11 mouse cellular contexts compared by ENCODE assay signal in the genomic region with DNA sequence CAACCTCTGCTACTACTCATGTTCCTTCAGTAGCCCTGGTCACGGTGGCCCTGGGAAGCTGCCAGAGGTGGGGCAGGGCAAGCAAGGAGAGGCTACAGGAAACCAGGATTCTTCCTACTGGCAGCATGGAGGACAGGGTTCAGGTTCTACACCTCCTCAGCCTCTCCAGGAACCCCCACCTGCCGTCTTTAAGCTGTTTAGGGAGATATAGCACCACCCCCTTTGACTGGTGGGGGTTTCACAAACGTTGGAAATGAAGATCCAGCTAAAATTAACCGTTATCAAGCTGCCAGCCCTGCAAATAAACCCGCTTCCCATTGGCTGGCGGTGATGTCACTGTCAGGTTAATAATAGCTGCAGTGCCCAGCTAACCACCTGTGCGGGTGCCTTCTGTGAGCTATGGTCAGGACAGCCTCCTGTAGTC. TPM values are rescaled to one million over a fixed set of nuclear protein-coding genes. Genes with fewer than 3 reads are reported as not detected.
A peak's percentile ranks its signal among the peaks of the same experiment; 100 is the strongest.
DNase-seq lines count a peak whose midpoint lies in the region; ATAC-seq lines count a peak whose summit lies in the region.
"Had no signal": no experiment of that assay in that cellular context is flagged by ENCODE, and none has a peak within 500 bp of the region (broad histone marks: within the 10 kb centered on the region; RNA-seq: fewer than 3 reads in every experiment).

No protein-coding gene starts in this region.

- H3K4me2 ChIP-seq in liver, embryonic 11.5 days: no peak overlapping the region

- no peak overlapping the region for H3K4me3 ChIP-seq in liver, embryonic 11.5 days (ENCODE audit: low read depth, low read length)

- 48% methylated on average over 7 of the region's 7 CpGs for WGBS in liver, embryonic 11.5 days

- no peaks in the 10 kb centered on the region for H3K4me1 ChIP-seq in liver, embryonic 11.5 days (replicated peaks; ENCODE audit: control insufficient read depth, insufficient read depth, low read length)

- H3K27me3 ChIP-seq in liver, embryonic 11.5 days (replicated peaks; ENCODE audit: control insufficient read depth, insufficient read depth, low read length): peaks cover 39% of the 10 kb centered on the region

- peak; percentile 76 for DNase-seq in layer of hippocampus, adult 11-12 months (ENCODE audit: low spot score)
- DNase-seq in layer of hippocampus, postnatal 36 days: no peak
- DNase-seq in gastrocnemius, adult 8-10 months (ENCODE audit: low spot score in 2 of 2): peak; percentile 66 to 81
- peak; percentile 54 to 73 for DNase-seq in layer of hippocampus, postnatal 14 days (ENCODE audit: low spot score in 2 of 2)
- peak; percentile 89 for DNase-seq in skeletal muscle tissue, adult 2 months (ENCODE audit: low read depth, low spot score)
- DNase-seq in liver, embryonic 11.5 days (ENCODE audit: low spot score): no peak
- DNase-seq in adrenal gland, adult 8-10 months: no peak
- no peak for DNase-seq in T-cell, adult 2 months (ENCODE audit: low spot score)
- DNase-seq: lung, postnatal 4 days had no signal

- H3K9me3 ChIP-seq in liver, embryonic 11.5 days (ENCODE audit: control insufficient read depth, low read length): no peaks in the 10 kb centered on the region

- no peaks in the 10 kb centered on the region for H3K36me3 ChIP-seq in liver, embryonic 11.5 days (ENCODE audit: control insufficient read depth, insufficient read depth, low read length)

- ATAC-seq in liver, embryonic 11.5 days (replicated peaks; ENCODE audit: low FRiP score): no peak

- no peak overlapping the region for H3K9ac ChIP-seq in liver, embryonic 11.5 days (ENCODE audit: low read depth, low read length)

- H3K27ac ChIP-seq in liver, embryonic 11.5 days (ENCODE audit: low read depth, low read length): no peak overlapping the region

RNA-seq across cellular contexts. Expression of a gene that starts 2.3 kb away (rescaled TPM):
- 1,000 to 10,000 TPM; 1,091 to 1,130 TPM for total RNA-seq in layer of hippocampus, postnatal 36 days (2021)
- total RNA-seq in gastrocnemius, adult 8-10 months (2022): 1,000 to 10,000 TPM; 1,913 to 2,067 (median 2,007) TPM
- total RNA-seq in layer of hippocampus, postnatal 14 days (2021): 100 to 1,000 TPM; 904 to 919 TPM
- polyA plus RNA-seq in liver, embryonic 11.5 days (2014; fragmentation: Nextera tagmentation; extraction: Ambion mirVana): not detected in 2 replicates
- total RNA-seq in adrenal gland, adult 8-10 months (2022): 10 to 100 TPM; 65.8 to 85.9 (median 68.2) TPM

RNA-seq across cellular contexts. Expression of a gene that starts 24.0 kb away (rescaled TPM):
- 100 to 1,000 TPM; 336 to 348 TPM for total RNA-seq in layer of hippocampus, postnatal 36 days (2021)
- under 1 TPM in 2 of 4 experiments, not detected in 2; 0.15 to 0.19 TPM for total RNA-seq in gastrocnemius, adult 8-10 months (2022)
- total RNA-seq in layer of hippocampus, postnatal 14 days (2021): 100 to 1,000 TPM; 228 to 235 TPM
- 0.15 and 0.18 TPM in 2 replicates for polyA plus RNA-seq in liver, embryonic 11.5 days (2014; fragmentation: Nextera tagmentation; extraction: Ambion mirVana)
- total RNA-seq in adrenal gland, adult 8-10 months (2022): 10 to 100 TPM in 2 of 4 experiments, 1 to 10 TPM in 2; 5.8 to 14.8 (median 10.0) TPM

RNA-seq across cellular contexts. Expression of a gene that starts 27.9 kb away (rescaled TPM):
- total RNA-seq in layer of hippocampus, postnatal 36 days (2021): 100 to 1,000 TPM in 1 of 2 experiments, 10 to 100 TPM in 1; 92.0 to 106 TPM
- 10 to 100 TPM; 38.4 to 43.8 (median 40.1) TPM for total RNA-seq in gastrocnemius, adult 8-10 months (2022)
- 100 to 1,000 TPM; 118 to 135 TPM for total RNA-seq in layer of hippocampus, postnatal 14 days (2021)
- polyA plus RNA-seq in liver, embryonic 11.5 days (2014; fragmentation: Nextera tagmentation; extraction: Ambion mirVana): 172 and 179 TPM in 2 replicates
- 10 to 100 TPM; 66.8 to 74.0 (median 69.9) TPM for total RNA-seq in adrenal gland, adult 8-10 months (2022)

RNA-seq across cellular contexts. Expression of a gene that starts 43.5 kb away (rescaled TPM):
- under 1 TPM in 1 of 2 experiments, not detected in 1; 0.10 TPM for total RNA-seq in layer of hippocampus, postnatal 36 days (2021)
- total RNA-seq in gastrocnemius, adult 8-10 months (2022): not detected
- not detected for total RNA-seq in layer of hippocampus, postnatal 14 days (2021)
- not detected in 2 replicates for polyA plus RNA-seq in liver, embryonic 11.5 days (2014; fragmentation: Nextera tagmentation; extraction: Ambion mirVana)
- total RNA-seq in adrenal gland, adult 8-10 months (2022): under 1 TPM in 3 of 4 experiments, not detected in 1; 0.10 to 0.40 (median 0.13) TPM
- polyA plus RNA-seq: kidney, embryonic 16.5 days; stomach, embryonic 14.5 days had no signal

RNA-seq across cellular contexts. Expression of a gene that starts 53.9 kb away (rescaled TPM):
- under 1 TPM; 0.35 to 0.66 TPM for total RNA-seq in layer of hippocampus, postnatal 36 days (2021)
- total RNA-seq in gastrocnemius, adult 8-10 months (2022): under 1 TPM in 2 of 4 experiments, not detected in 2; 0.22 to 0.24 TPM
- total RNA-seq in layer of hippocampus, postnatal 14 days (2021): under 1 TPM; 0.14 to 0.41 TPM
- polyA plus RNA-seq in liver, embryonic 11.5 days (2014; fragmentation: Nextera tagmentation; extraction: Ambion mirVana): 0.23 TPM in 1 of 2 replicates, not detected in the other
- total RNA-seq in adrenal gland, adult 8-10 months (2022): 1 to 10 TPM in 1 of 4 experiments, under 1 TPM in 3; 0.42 to 1.0 (median 0.67) TPM
- polyA plus RNA-seq: stomach, embryonic 14.5 days had no signal

Comparison
In these comparisons a context has a peak if more than half of its experiments do, and no peak if none do; other contexts are left out.
1. DNase-seq: peak in layer of hippocampus, adult 11-12 months (single experiment), gastrocnemius, adult 8-10 months (2 of 2), layer of hippocampus, postnatal 14 days (2 of 2) and skeletal muscle tissue, adult 2 months (single experiment); none in layer of hippocampus, postnatal 36 days (0 of 2), liver, embryonic 11.5 days (single experiment), adrenal gland, adult 8-10 months (single experiment) and T-cell, adult 2 months (single experiment).
2. RNA of a gene that starts 2.3 kb away (total RNA-seq): 1,913 to 2,067 TPM in gastrocnemius, adult 8-10 months, 1,091 to 1,130 TPM in layer of hippocampus, postnatal 36 days and 904 to 919 TPM in layer of hippocampus, postnatal 14 days; 65.8 to 85.9 TPM in adrenal gland, adult 8-10 months; every median in the first group is over 10 times any median in the second.
3. RNA of a gene that starts 24.0 kb away (total RNA-seq): 336 to 348 TPM in layer of hippocampus, postnatal 36 days and 228 to 235 TPM in layer of hippocampus, postnatal 14 days; 5.8 to 14.8 TPM in adrenal gland, adult 8-10 months and 0.15 to 0.19 TPM in gastrocnemius, adult 8-10 months; every median in the first group is over 10 times any median in the second.